Mouse (Mus musculus) urinary bladder, postnatal 25 days (tissue): ENCODE measurements at regions not wholly inside any gene's neighbourhood (a gene's known extent, or its start where the extent isn't known, plus 50 kb on each side); places are given as distances from the start of the nearest gene placed in this dataset.

ENCODE experiments used
- DNase-seq: peaks from one replicate; pipeline ENCODE4 v3.0.0; 2022; ENCODE audit warnings: low spot score

DNA sequence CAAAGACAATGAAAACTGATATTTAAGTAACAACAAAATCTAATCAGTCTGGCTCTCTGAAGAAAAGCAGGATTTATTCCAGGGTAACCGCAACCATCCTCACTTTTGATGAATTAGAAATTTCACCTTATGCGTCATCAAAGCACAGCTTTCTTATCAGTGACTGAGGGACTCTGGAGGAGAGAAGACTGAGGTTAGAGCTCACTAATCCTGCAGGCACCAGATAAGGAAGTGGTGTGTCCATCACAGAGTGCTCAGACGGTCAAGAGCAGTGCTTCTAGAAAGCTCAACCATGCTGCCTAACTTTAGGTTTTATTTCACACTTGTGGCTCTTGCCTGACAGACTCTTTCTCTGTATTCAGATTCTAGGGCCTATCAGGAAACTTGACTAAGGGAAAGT lies 1021.2 kb upstream of the Adgrl4 start:
- DNase-seq: no peak

DNA sequence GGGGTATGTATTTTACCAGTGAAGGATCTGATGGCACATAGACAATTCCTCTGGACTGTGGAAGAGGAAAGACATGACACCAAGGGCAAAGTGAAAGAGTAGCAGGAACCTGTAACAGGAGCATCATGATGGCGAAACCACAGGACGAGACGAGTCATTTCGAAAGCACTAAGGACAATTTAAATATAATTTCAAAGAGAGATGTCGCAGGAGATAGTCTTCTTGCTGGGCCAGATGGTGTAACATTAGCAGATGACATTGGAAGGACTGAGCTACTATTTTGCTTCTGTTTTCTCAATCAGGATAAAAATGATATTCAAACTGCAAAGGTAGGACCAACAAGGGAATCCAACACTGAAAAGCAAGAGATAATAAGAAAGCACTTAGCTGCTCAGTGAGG lies 1009.7 kb upstream of the Adgrl4 start:
- no peak for DNase-seq

DNA sequence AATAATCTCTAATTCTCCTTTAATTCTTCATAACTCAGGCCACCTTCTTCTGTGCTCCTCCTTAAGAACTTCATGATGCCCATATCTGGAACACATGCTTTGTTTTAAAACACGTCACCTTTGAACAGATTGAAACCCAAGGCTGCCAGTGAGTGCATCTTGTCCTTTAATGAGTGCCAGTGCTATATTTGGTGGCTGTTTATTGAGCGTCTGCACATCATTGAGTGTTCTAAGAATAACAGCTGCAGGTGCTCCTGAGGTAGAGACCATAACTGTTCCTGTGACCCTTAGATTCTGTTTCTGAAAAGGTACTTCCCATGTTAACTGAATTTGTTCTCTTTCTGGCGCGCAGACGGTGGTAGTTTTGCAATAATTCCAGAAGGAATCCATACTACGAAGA lies 1006.4 kb upstream of the Adgrl4 start:
- no peak for DNase-seq

DNA sequence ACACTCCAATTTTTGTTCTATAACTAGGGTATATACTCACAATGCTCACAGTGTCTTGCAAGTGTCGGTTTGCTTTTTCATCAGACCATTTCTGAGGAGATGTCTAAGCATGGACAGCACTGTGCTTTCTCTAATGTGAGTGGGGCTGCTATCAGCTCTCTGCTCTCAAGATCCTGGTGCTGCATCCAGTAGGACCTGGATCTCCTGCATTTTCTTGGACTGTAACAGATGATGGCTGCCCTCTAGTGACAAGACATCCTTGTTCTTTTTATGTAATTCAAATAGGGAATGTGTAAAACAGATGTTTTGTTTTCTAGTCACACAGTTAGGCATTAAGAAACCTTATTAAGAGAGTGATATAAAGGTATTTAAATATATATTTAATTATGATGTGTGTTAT lies 1002.5 kb upstream of the Adgrl4 start:
- DNase-seq: no peak

DNA sequence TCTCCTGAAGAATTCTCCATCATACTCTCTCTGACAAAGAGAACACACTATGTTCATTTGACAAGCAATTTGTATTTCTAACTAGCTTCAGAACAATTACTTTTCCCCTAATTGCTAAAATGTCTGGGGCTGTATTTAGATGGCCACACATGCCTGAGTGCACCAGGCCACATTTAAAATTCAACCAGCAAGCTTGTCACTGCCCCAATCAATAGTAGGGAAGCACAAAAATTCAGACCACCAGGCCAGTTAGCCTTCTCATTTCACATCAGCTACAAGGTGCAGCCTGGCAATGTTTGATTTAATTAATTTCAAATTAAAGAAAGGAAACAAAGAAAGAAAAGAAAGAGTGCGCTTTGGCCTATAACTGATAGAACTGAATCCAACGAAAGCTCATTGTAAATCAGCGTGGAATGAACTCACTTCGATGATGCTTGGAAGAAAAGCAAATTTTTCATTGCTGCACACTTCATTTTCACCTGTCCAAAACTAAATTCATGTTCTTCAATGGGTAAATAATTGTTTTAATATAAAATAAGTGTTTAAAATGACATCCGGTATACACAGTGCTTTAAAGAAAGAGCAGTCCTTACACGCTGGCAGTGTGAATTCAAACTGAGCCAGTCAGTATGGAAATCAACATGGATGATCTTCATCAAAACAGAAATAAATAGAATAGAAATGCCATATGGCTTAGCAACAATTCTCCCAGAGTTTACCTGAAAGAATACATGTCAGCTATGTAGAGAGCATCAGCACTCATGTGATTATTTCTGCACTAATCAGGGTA lies 1001.7 kb upstream of the Adgrl4 start:
- no peak for DNase-seq
